Mouse (Mus musculus) liver, postnatal 0 days (tissue): Measurements from ENCODE around the gene Syt8. TPM values are rescaled to one million over a fixed set of nuclear protein-coding genes. Genes with fewer than 3 reads are reported as not detected.
A peak's percentile ranks its signal among the peaks of the same experiment; 100 is the strongest.

Experiments used
- ATAC-seq: fragments of 200-750 bp; cut with Nextera tagmentation; 2 replicates; pipeline ENCODE4 v1.8.0; 2017; ENCODE audit warnings: mild to moderate bottlenecking, moderate library complexity
- DNase-seq: peaks from one replicate; pipeline ENCODE4 v3.0.0-alpha.2; 2016
- H3K27ac ChIP-seq: fragments of 300-500 bp; sonication (generic); 2 replicates; pipeline ENCODE4 v1.5.1; 2014; ENCODE audit warnings: antibody characterized with exemption, moderate library complexity, mild to moderate bottlenecking, low read depth
- H3K27me3 ChIP-seq: fragments of 300-500 bp; sonication (generic); 2 replicates; pipeline ENCODE4 v1.6.1; 2014; ENCODE audit warnings: low read length, control low read depth, mixed read lengths; ENCODE audit not compliant: insufficient read depth
- H3K36me3 ChIP-seq: fragments of 300-500 bp; sonication (generic); replicated peaks from 2 replicates; pipeline ENCODE4 v1.6.1; 2014; ENCODE audit warnings: mild to moderate bottlenecking, control low read depth, low read length, moderate library complexity, mixed read lengths; ENCODE audit not compliant: insufficient read depth
- H3K4me1 ChIP-seq: fragments of 300-500 bp; sonication (generic); 2 replicates; pipeline ENCODE4 v1.6.1; 2014; ENCODE audit warnings: antibody characterized with exemption, mild to moderate bottlenecking, control low read depth; ENCODE audit not compliant: insufficient read depth
- H3K4me2 ChIP-seq: fragments of 300-500 bp; sonication (generic); 2 replicates; pipeline ENCODE4 v1.6.1; 2014; ENCODE audit warnings: low read depth, mild to moderate bottlenecking, low read length, moderate library complexity, mixed read lengths
- H3K4me3 ChIP-seq: fragments of 300-500 bp; sonication (generic); 2 replicates; pipeline ENCODE4 v1.5.1; 2014; ENCODE audit warnings: low read depth, low read length
- H3K9ac ChIP-seq: fragments of 300-500 bp; sonication (generic); replicated peaks from 2 replicates; pipeline ENCODE4 v1.6.1; 2014; ENCODE audit warnings: mild to moderate bottlenecking, moderate library complexity
- H3K9me3 ChIP-seq: fragments of 300-500 bp; sonication (generic); 2 replicates; pipeline ENCODE4 v1.6.1; 2016; ENCODE audit warnings: mild to moderate bottlenecking, control low read depth, low read length, mixed read lengths
- CTCF ChIP-seq: sonication (generic); IDR thresholded peaks from 2 replicates; pipeline ENCODE4 v1.5.1; 2016; ENCODE audit warnings: antibody characterized with exemption, low read depth
- EP300 ChIP-seq: IDR thresholded peaks from 2 replicates; pipeline ENCODE4 v1.6.1; 2016; ENCODE audit warnings: antibody characterized with exemption, low read depth, mild to moderate bottlenecking
- WGBS: fragments of 180-500 bp; shearing (Covaris S2); extraction: QIAGEN DNeasy Blood & Tissue Kit; methylation state at CpG from one replicate; pipeline ENCODE4 v1.1.7; 2014; ENCODE audit not compliant: insufficient replicate concordance; 5-methylcytosine and 5-hydroxymethylcytosine counted together
- polyA plus RNA-seq: library from polyadenylated mRNA; unstranded; fragments of >200 nt; fragmentation: Nextera tagmentation; extraction: Ambion mirVana; gene quantifications from 2 replicates; pipeline ENCODE4 v1.2.1, GENCODE M21; 2015

Gene Syt8
- polyA plus RNA-seq, 1 experiment from 2014 or later = not detected

DNA sequence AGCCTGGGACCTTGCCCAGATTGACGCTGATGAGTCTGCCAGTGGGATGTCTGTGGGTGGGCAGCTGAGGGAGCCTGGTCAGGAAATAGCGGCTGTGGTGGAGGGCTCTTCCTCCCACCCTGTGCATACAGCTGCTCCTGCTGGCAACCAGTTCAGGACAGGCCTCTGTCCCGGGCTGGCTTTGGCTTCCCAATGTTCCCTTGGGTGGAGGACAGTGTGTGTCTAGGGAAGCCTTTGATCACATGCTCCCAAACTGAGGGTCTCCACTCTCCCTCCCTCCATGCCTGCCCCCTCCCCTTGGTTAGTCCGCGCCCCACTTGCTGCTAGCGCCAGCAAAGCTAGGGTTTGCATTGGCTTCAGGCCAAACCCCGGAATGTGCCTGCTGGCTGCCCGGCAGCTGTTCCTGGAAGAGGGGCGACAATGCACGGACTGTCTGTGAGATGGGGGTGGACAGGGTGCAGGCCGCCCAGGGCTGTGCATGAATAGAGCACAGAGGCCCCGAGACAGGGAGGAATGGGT lies 4.4 kb upstream of the Syt8 start:
- no peak overlapping the region for H3K9ac ChIP-seq
- DNase-seq = no peak
- no peak for TF ChIP-seq CTCF
- no peak for TF ChIP-seq EP300
- H3K9me3 ChIP-seq = no peaks in the 10 kb centered on the region
- no peaks in the 10 kb centered on the region for H3K27me3 ChIP-seq
- no peak overlapping the region for H3K4me2 ChIP-seq
- no peaks in the 10 kb centered on the region for H3K36me3 ChIP-seq
- no peak for ATAC-seq
- 59% methylated on average over 12 of the region's 12 CpGs for WGBS
- H3K4me3 ChIP-seq = no peak overlapping the region
- 0 out of 2 replicates have a peak, but pooled peaks cover 6% of the 10 kb centered on the region for H3K4me1 ChIP-seq
- no peak overlapping the region for H3K27ac ChIP-seq

DNA sequence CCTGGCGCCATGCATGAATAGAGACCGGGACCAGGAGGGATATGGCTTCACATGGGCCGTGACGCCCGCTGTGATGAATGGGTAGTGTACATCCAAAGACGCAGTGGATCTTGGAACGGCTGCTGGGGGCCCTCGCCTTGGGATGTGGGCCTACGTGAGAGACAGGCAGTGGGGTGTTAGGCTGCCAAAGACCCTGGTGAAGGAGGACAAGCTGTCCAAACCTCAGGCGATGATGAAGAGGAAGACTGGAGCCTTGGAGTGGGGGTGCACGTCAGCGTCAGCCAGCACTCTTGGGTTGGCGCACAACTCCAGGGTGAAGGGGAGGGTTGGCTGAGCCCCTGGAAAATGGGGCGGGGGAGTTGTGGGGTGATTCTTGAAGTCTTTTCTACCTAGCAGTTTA lies 3.5 kb upstream of the Syt8 start:
- ATAC-seq (no peak), DNase-seq (no peak)
- H3K27me3 ChIP-seq = no peaks in the 10 kb centered on the region
- TF ChIP-seq EP300 = no peak
- TF ChIP-seq CTCF = no peak
- no peak overlapping the region for H3K4me3 ChIP-seq
- H3K4me2 ChIP-seq = no peak overlapping the region
- H3K4me1 ChIP-seq = no peaks in the 10 kb centered on the region
- no peaks in the 10 kb centered on the region for H3K9me3 ChIP-seq
- WGBS = 87% methylated on average over 14 of the region's 14 CpGs
- H3K27ac ChIP-seq = no peak overlapping the region
- no peak overlapping the region for H3K9ac ChIP-seq
- no peaks in the 10 kb centered on the region for H3K36me3 ChIP-seq

DNA sequence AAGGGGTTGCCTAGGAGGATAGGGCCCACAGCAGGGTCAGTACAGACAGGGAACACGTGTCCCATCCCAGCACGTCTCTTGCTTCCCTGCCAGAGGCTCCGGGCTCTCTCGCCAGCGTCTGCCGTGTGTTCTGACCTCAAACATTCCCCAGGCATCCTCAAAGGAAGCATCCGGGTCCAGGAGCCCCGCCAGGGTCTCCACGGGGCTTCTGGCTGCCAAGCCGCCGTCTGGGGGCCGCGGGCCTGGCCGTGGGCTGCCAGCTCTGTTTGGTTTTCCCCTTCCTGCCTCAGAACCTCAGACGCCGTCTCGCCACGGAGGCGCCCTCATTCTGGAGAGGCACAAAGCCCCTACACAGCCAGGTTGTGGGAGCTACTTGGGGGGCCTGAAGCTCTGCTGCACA lies 1.0 kb upstream of the Syt8 start:
- Histone ChIP-seq H3K27me3 (no peaks in the 10 kb centered on the region), H3K4me2 (no peak overlapping the region), H3K27ac (no peak overlapping the region), H3K36me3 (no peaks in the 10 kb centered on the region), H3K4me3 (no peak overlapping the region), H3K9me3 (no peaks in the 10 kb centered on the region), H3K9ac (no peak overlapping the region), H3K4me1 (no peaks in the 10 kb centered on the region)
- TF ChIP-seq CTCF = no peak
- no peak for TF ChIP-seq EP300
- DNase-seq (no peak), ATAC-seq (no peak)
- WGBS = 23% methylated on average over 19 of the region's 19 CpGs

DNA sequence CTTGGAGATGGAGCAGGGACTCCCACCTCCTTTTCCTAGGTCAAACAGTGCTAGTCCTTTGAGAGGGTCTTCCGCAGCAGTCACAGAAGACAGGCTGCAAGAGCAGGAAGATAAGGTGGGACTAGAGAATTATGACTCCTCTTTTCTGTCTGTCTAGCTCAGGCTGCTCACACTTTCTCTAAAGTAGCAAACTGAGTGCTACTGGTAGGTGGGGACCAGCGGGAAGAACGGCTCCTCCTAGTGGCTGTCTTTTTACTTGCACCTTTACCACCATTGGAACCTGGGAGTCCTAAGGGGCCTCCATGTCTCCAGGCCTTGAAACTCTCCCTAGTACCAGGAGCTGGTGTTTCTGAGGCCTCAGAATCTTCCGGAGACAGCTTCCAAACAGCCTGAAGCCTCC lies 874 bp downstream of the Syt8 start:
- WGBS = 16% methylated on average over 4 of the region's 4 CpGs
- no peak overlapping the region for H3K27ac ChIP-seq
- no peaks in the 10 kb centered on the region for H3K9me3 ChIP-seq
- H3K4me1 ChIP-seq = no peaks in the 10 kb centered on the region
- no peaks in the 10 kb centered on the region for H3K36me3 ChIP-seq
- H3K4me3 ChIP-seq = no peak overlapping the region
- TF ChIP-seq EP300 (no peak), CTCF (peak; percentile 94)
- H3K9ac ChIP-seq = no peak overlapping the region
- H3K4me2 ChIP-seq = no peak overlapping the region
- DNase-seq = peak; percentile 67
- H3K27me3 ChIP-seq = no peaks in the 10 kb centered on the region
- peak; percentile 63 for ATAC-seq

DNA sequence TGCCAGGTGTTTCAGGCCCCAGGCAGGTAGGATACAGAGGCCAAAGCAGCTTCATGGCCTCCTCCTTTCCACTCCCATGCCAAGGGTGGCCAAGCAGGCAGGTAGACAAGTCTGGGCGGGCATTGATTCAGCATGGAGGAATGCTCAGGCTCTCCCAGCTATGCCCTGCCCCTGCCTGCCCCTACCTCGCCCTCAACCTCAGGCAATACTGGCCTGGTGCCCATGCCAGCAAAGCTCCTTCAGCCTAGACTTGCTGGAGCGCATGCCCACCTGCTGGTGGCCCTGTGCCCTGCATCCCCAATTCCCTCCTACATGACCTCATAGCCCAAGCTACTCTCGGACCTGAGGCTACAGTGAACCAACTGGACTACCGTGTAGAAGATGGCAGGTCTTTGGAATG lies 2.7 kb downstream of the Syt8 start:
- Histone ChIP-seq H3K4me3 (no peak overlapping the region), H3K36me3 (no peaks in the 10 kb centered on the region), H3K4me2 (no peak overlapping the region), H3K4me1 (0 out of 2 replicates have a peak, but pooled peaks cover 2% of the 10 kb centered on the region), H3K27me3 (no peaks in the 10 kb centered on the region), H3K27ac (no peak overlapping the region), H3K9me3 (no peaks in the 10 kb centered on the region), H3K9ac (no peak overlapping the region)
- WGBS = 75% methylated on average over 5 of the region's 5 CpGs
- DNase-seq (no peak), ATAC-seq (no peak)
- TF ChIP-seq EP300 (no peak), CTCF (peak; percentile 61)

DNA sequence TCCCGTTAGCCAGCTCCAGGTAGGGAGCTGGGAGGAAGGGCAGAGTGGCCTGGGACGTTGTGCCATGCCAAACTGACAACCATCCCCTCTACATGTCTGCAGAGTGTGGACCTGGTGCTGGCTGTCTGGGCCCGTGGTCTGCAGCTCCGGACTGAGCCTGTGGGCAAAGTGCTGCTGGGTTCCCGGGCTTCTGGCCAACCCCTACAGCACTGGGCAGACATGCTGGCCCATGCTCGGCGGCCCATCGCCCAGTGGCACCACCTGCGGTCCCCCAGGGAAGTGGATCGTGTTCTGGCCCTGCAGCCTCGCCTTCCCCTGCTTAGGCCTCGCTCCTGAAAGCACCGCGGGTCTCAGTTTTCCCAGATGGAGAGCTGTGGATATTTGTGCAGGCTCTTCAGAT lies 5.3 kb downstream of the Syt8 start:
- ATAC-seq (no peak), DNase-seq (no peak)
- no peak overlapping the region for H3K4me2 ChIP-seq
- H3K4me3 ChIP-seq = no peak overlapping the region
- WGBS = 78% methylated on average over 14 of the region's 14 CpGs
- 0 out of 2 replicates have a peak, but pooled peaks cover 7% of the 10 kb centered on the region for H3K4me1 ChIP-seq
- H3K27me3 ChIP-seq = no peaks in the 10 kb centered on the region
- TF ChIP-seq CTCF (no peak), EP300 (no peak)
- no peaks in the 10 kb centered on the region for H3K36me3 ChIP-seq
- H3K27ac ChIP-seq = no peak overlapping the region
- no peaks in the 10 kb centered on the region for H3K9me3 ChIP-seq
- H3K9ac ChIP-seq = no peak overlapping the region
